Mouse (Mus musculus): ENCODE data around the gene Hist1h2br.
"Not testable (repeated sequence)": the region's sequence is repeated elsewhere in the genome, so short reads cannot be mapped to it uniquely, and the experiment has no call there.

Gene Hist1h2br

GRCm38 (mm10) chr13:21846356-21846755 lies 12.8 kb downstream of the Hist1h2br start:
- DNase-seq (ENCODE audit: low spot score): not testable (repeated sequence)

- peak; percentile 44 for DNase-seq (ENCODE audit: low spot score)
Observed at GRCm38 (mm10) chr13:21847883-21848282, 14.3 kb downstream of the Hist1h2br start.

- not testable (repeated sequence) for DNase-seq (ENCODE audit: low spot score)
Observed at GRCm38 (mm10) chr13:21850696-21851095, 17.2 kb downstream of the Hist1h2br start.

GRCm38 (mm10) chr13:21852215-21852945 lies 18.8 kb downstream of the Hist1h2br start:
- DNase-seq (ENCODE audit: low spot score): peak; percentile 10

GRCm38 (mm10) chr13:21855146-21855545 lies 21.6 kb downstream of the Hist1h2br start:
- DNase-seq (ENCODE audit: low spot score): peak; percentile 81

- DNase-seq (ENCODE audit: low spot score): peak; percentile 81
Observed at GRCm38 (mm10) chr13:21855698-21856162, 22.2 kb downstream of the Hist1h2br start.

- DNase-seq (ENCODE audit: low spot score): no peak
Observed at GRCm38 (mm10) chr13:21861608-21862007, 28.1 kb downstream of the Hist1h2br start.

- DNase-seq (ENCODE audit: low spot score): not testable (repeated sequence)
Observed at GRCm38 (mm10) chr13:21865503-21865902, 32.0 kb downstream of the Hist1h2br start.

GRCm38 (mm10) chr13:21880735-21881134 lies 47.2 kb downstream of the Hist1h2br start:
- no peak for DNase-seq (ENCODE audit: low spot score)

- peak; percentile 67 for DNase-seq (ENCODE audit: low spot score)
Observed at GRCm38 (mm10) chr13:21881878-21882669, 48.5 kb downstream of the Hist1h2br start.

GRCm38 (mm10) chr13:21882760-21883405 lies 49.3 kb downstream of the Hist1h2br start:
- DNase-seq (ENCODE audit: low spot score): peak; percentile 74

- DNase-seq (ENCODE audit: low spot score): no peak
Observed at GRCm38 (mm10) chr13:21883407-21883806, 49.9 kb downstream of the Hist1h2br start.

- no peak for DNase-seq (ENCODE audit: low spot score)
Observed at GRCm38 (mm10) chr13:21884586-21884985, 51.0 kb downstream of the Hist1h2br start.
